Mouse (Mus musculus) hindbrain, embryonic 12.5 days (tissue): ENCODE measurements at regions not wholly inside any gene's neighbourhood (a gene's known extent, or its start where the extent isn't known, plus 50 kb on each side); places are given as distances from the start of the nearest gene placed in this dataset.
"Not testable (repeated sequence)": the region's sequence is repeated elsewhere in the genome, so short reads cannot be mapped to it uniquely, and the experiment has no call there.

ENCODE experiments used
- ATAC-seq: fragments of 200-750 bp; cut with Nextera tagmentation; 2 replicates; pipeline ENCODE4 v1.8.0; 2017; ENCODE audit warnings: moderate TSS enrichment; ENCODE audit not compliant: low FRiP score
- H3K27ac ChIP-seq: fragments of 300-500 bp; sonication (generic); 2 replicates; pipeline ENCODE4 v1.5.1; 2016; ENCODE audit warnings: mild to moderate bottlenecking
- H3K27me3 ChIP-seq: fragments of 300-500 bp; sonication (generic); 2 replicates; pipeline ENCODE4 v1.6.1; 2016; ENCODE audit warnings: mild to moderate bottlenecking
- H3K36me3 ChIP-seq: fragments of 300-500 bp; sonication (generic); 2 replicates; pipeline ENCODE4 v1.6.1; 2016; ENCODE audit warnings: mild to moderate bottlenecking
- H3K4me1 ChIP-seq: fragments of 300-500 bp; sonication (generic); 2 replicates; pipeline ENCODE4 v1.6.1; 2016
- H3K4me2 ChIP-seq: fragments of 300-500 bp; sonication (generic); replicated peaks from 2 replicates; pipeline ENCODE4 v1.6.1; 2016; ENCODE audit warnings: mild to moderate bottlenecking
- H3K4me3 ChIP-seq: fragments of 300-500 bp; sonication (generic); 2 replicates; pipeline ENCODE4 v1.5.1; 2016; ENCODE audit warnings: mild to moderate bottlenecking
- H3K9ac ChIP-seq: fragments of 300-500 bp; sonication (generic); 2 replicates; pipeline ENCODE4 v1.6.1; 2016; ENCODE audit warnings: mild to moderate bottlenecking, moderate library complexity
- H3K9me3 ChIP-seq: fragments of 300-500 bp; sonication (generic); replicated peaks from 2 replicates; pipeline ENCODE4 v1.6.1; 2016; ENCODE audit warnings: mild to moderate bottlenecking
- WGBS: fragments of 180-500 bp; shearing (Covaris S2); methylation state at CpG from one replicate; pipeline ENCODE4 v1.1.7; 2016; 5-methylcytosine and 5-hydroxymethylcytosine counted together

GRCm38 (mm10) chr13:118055546-118055945, 330.9 kb upstream of the B430218F22Rik start:
- H3K27me3 ChIP-seq, H3K27ac ChIP-seq, ATAC-seq, H3K4me3 ChIP-seq, H3K36me3 ChIP-seq, H3K4me1 ChIP-seq, H3K4me2 ChIP-seq, H3K9me3 ChIP-seq, H3K9ac ChIP-seq: not testable (repeated sequence)
- WGBS: 90% methylated on average over 8 of the region's 8 CpGs

- no peaks in the 10 kb centered on the region for H3K9me3 ChIP-seq
- ATAC-seq: no peak
These were observed 320.9 kb upstream of the B430218F22Rik start for GRCm38 (mm10) chr13:118065518-118065917.

GRCm38 (mm10) chr13:118068038-118068437, 318.4 kb upstream of the B430218F22Rik start:
- Histone ChIP-seq H3K9ac (no peak overlapping the region), H3K9me3 (no peaks in the 10 kb centered on the region), H3K27me3 (no peaks in the 10 kb centered on the region), H3K4me1 (no peaks in the 10 kb centered on the region), H3K36me3 (no peaks in the 10 kb centered on the region), H3K4me2 (no peak overlapping the region), H3K27ac (no peak overlapping the region), H3K4me3 (no peak overlapping the region)
- ATAC-seq: no peak
- 80% methylated on average over 2 of the region's 2 CpGs for WGBS

More at GRCm38 (mm10) chr13:118065518-118065917, 320.9 kb upstream of the B430218F22Rik start:
- no peaks in the 10 kb centered on the region for H3K4me1 ChIP-seq
- H3K4me3 ChIP-seq: no peak overlapping the region
- H3K27me3 ChIP-seq: no peaks in the 10 kb centered on the region
- no peak overlapping the region for H3K9ac ChIP-seq
- no peak overlapping the region for H3K4me2 ChIP-seq
- H3K27ac ChIP-seq: no peak overlapping the region
- H3K36me3 ChIP-seq: no peaks in the 10 kb centered on the region

- Histone ChIP-seq H3K36me3 (no peaks in the 10 kb centered on the region), H3K27me3 (no peaks in the 10 kb centered on the region), H3K4me2 (no peak overlapping the region), H3K9me3 (no peaks in the 10 kb centered on the region), H3K4me3 (no peak overlapping the region), H3K4me1 (no peaks in the 10 kb centered on the region), H3K27ac (no peak overlapping the region), H3K9ac (no peak overlapping the region)
- WGBS: 78% methylated on average over 5 of the region's 5 CpGs
- no peak for ATAC-seq
These were observed 300.1 kb upstream of the B430218F22Rik start for GRCm38 (mm10) chr13:118086306-118086705.

- H3K27ac ChIP-seq: no peak overlapping the region
- no peaks in the 10 kb centered on the region for H3K27me3 ChIP-seq
- H3K4me1 ChIP-seq: no peaks in the 10 kb centered on the region
- no peak overlapping the region for H3K4me2 ChIP-seq
- H3K4me3 ChIP-seq: no peak overlapping the region
- WGBS: 89% methylated on average over 2 of the region's 2 CpGs
- no peaks in the 10 kb centered on the region for H3K36me3 ChIP-seq
- no peak overlapping the region for H3K9ac ChIP-seq
- ATAC-seq: no peak
- H3K9me3 ChIP-seq: no peaks in the 10 kb centered on the region
These were observed 299.5 kb upstream of the B430218F22Rik start for GRCm38 (mm10) chr13:118086966-118087365.

- Histone ChIP-seq H3K36me3 (no peaks in the 10 kb centered on the region), H3K27me3 (no peaks in the 10 kb centered on the region), H3K4me2 (no peak overlapping the region), H3K4me3 (no peak overlapping the region), H3K9me3 (no peaks in the 10 kb centered on the region), H3K27ac (no peak overlapping the region), H3K4me1 (no peaks in the 10 kb centered on the region), H3K9ac (no peak overlapping the region)
- WGBS: 94% methylated on average over 4 of the region's 4 CpGs
- ATAC-seq: no peak
These were observed 298.3 kb upstream of the B430218F22Rik start for GRCm38 (mm10) chr13:118088100-118088499.

- Histone ChIP-seq H3K4me3 (no peak overlapping the region), H3K4me2 (no peak overlapping the region), H3K9ac (no peak overlapping the region), H3K36me3 (no peaks in the 10 kb centered on the region), H3K27me3 (no peaks in the 10 kb centered on the region), H3K27ac (no peak overlapping the region), H3K9me3 (no peaks in the 10 kb centered on the region), H3K4me1 (no peaks in the 10 kb centered on the region)
- ATAC-seq: peak; percentile 46; the same call in 1 of the 2 replicates
- WGBS: 52% methylated on average over 1 of the region's 1 CpGs
These were observed 291.3 kb upstream of the B430218F22Rik start for GRCm38 (mm10) chr13:118095174-118095573.
